Mouse (Mus musculus) small intestine, adult 2 months (tissue): ENCODE measurements around the gene Cacng8.

Experiments used
- CTCF ChIP-seq: fragments of 200-500 bp; IDR thresholded peaks from 2 replicates; pipeline ENCODE4 v1.5.1; 2012; ENCODE audit warnings: low read depth, mild to moderate bottlenecking, control low read depth, inconsistent platforms, low read length, moderate library complexity, mixed read lengths; ENCODE audit not compliant: insufficient replicate concordance, insufficient read length; ENCODE audit errors: extremely low read depth
- POLR2A ChIP-seq: fragments of 200-500 bp; IDR thresholded peaks from 2 replicates; pipeline ENCODE4 v1.6.1; 2012; ENCODE audit warnings: low read depth, mild to moderate bottlenecking, control low read depth, inconsistent platforms, low read length, moderate library complexity

DNA sequence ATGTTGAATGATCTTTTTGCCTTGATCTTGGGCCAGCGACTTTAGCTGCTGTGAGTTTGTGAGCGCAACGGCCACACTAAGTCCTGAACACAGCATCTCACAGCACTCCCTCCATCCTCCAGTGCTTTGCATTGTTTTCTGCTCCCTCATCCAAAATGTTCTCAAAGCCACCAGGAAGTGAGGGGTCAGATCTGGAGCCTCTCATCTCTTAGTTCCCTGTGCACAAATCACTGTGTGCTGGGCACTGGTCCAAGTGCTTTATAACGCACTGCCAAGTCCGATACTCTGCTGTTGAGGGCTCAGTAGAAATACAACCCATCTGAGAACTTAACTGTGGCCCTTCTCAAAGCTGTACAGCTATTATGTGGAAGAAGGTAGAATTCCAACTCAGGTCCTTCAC is 47.5 kb downstream of the Cacng8 start:
- TF ChIP-seq CTCF (no peak), POLR2A (no peak)
